Mouse (Mus musculus) spleen, adult 2 months (tissue): ENCODE results near the gene Arhgef19. TPM values are rescaled to one million over a fixed set of nuclear protein-coding genes. Genes with fewer than 3 reads are reported as not detected.

Source experiments
- DNase-seq, 2 experiments: peaks; one replicate each; pipeline versions ENCODE4 v3.0.0 to v3.0.0-alpha.2; 2012 to 2021; ENCODE audit warnings: low spot score in 2 of 2, low read depth in 1 of 2
- H3K27ac ChIP-seq: fragments of 200-500 bp; 2 replicates; pipeline ENCODE4 v1.5.1; 2012; ENCODE audit warnings: low read length, inconsistent platforms; ENCODE audit not compliant: insufficient read depth
- H3K27me3 ChIP-seq: fragments of 200-500 bp; 2 replicates; pipeline ENCODE4 v1.6.1; 2012; ENCODE audit warnings: mild to moderate bottlenecking, moderate library complexity, low read length, inconsistent platforms; ENCODE audit not compliant: control insufficient read depth, insufficient read depth
- H3K36me3 ChIP-seq: fragments of 200-500 bp; 2 replicates; pipeline ENCODE4 v1.6.1; 2012; ENCODE audit warnings: mild to moderate bottlenecking, low read length, inconsistent platforms; ENCODE audit not compliant: control insufficient read depth, insufficient read depth
- H3K4me1 ChIP-seq: fragments of 200-500 bp; 2 replicates; pipeline ENCODE4 v1.6.1; 2011; ENCODE audit warnings: inconsistent platforms; ENCODE audit not compliant: control insufficient read depth, insufficient read depth, insufficient read length
- H3K4me3 ChIP-seq: fragments of 200-500 bp; 2 replicates; pipeline ENCODE4 v1.5.1; 2011; ENCODE audit warnings: mild to moderate bottlenecking, inconsistent platforms; ENCODE audit not compliant: insufficient read depth, insufficient read length; ENCODE audit errors: extremely low read depth
- CTCF ChIP-seq: fragments of 200-500 bp; IDR thresholded peaks from 2 replicates; pipeline ENCODE4 v1.5.1; 2011; ENCODE audit warnings: mild to moderate bottlenecking, inconsistent platforms; ENCODE audit not compliant: insufficient read depth, insufficient read length, insufficient replicate concordance; ENCODE audit errors: extremely low read depth
- POLR2A ChIP-seq: fragments of 200-500 bp; IDR thresholded peaks from 2 replicates; pipeline ENCODE4 v1.6.1; 2011; ENCODE audit warnings: low read depth, low read length, inconsistent platforms
- WGBS: fragments of 180-500 bp; shearing (Covaris S2); methylation state at CpG from one replicate; pipeline ENCODE4 v1.1.7; 2018; 5-methylcytosine and 5-hydroxymethylcytosine counted together
- polyA plus RNA-seq: library from polyadenylated mRNA; depleted of rRNA; stranded (reverse); fragments of >200 nt; gene quantifications from 2 replicates; pipeline ENCODE4 v1.2.3, GENCODE M21; 2012

The Arhgef19 gene
- polyA plus RNA-seq, 1 experiment: 0.79 TPM

- Histone ChIP-seq H3K4me3 (no peak overlapping the region), H3K4me1 (no peaks in the 10 kb centered on the region), H3K36me3 (peaks cover 21% of the 10 kb centered on the region), H3K27ac (no peak overlapping the region), H3K27me3 (no peaks in the 10 kb centered on the region)
- 77% methylated on average over 4 of the region's 4 CpGs for WGBS
- no peak for DNase-seq
- TF ChIP-seq POLR2A: no peak
- no peak for TF ChIP-seq CTCF
These were observed 34.7 kb upstream of the Arhgef19 start for GRCm38 (mm10) chr4:141204580-141205061.

GRCm38 (mm10) chr4:141207081-141207480 lies 32.2 kb upstream of the Arhgef19 start:
- H3K4me3 ChIP-seq: no peak overlapping the region
- DNase-seq: no peak
- no peaks in the 10 kb centered on the region for H3K4me1 ChIP-seq
- WGBS: 95% methylated on average over 5 of the region's 5 CpGs
- no peak overlapping the region for H3K27ac ChIP-seq
- TF ChIP-seq POLR2A: no peak
- TF ChIP-seq CTCF: no peak
- no peaks in the 10 kb centered on the region for H3K27me3 ChIP-seq
- H3K36me3 ChIP-seq: peaks cover 8% of the 10 kb centered on the region

- H3K4me1 ChIP-seq: peaks cover 2% of the 10 kb centered on the region; the same call in 1 of the 2 replicates
- peaks cover 1% of the 10 kb centered on the region; the same call in 1 of the 2 replicates for H3K36me3 ChIP-seq
- WGBS: 53% methylated on average over 14 of the region's 14 CpGs
- no peak; the same call in 1 of the 2 replicates for TF ChIP-seq POLR2A
- no peak for TF ChIP-seq CTCF
- DNase-seq: peak in 1 of 2 experiments; percentile 42
- peak overlapping the region; percentile 97 for H3K27ac ChIP-seq
- H3K27me3 ChIP-seq: no peaks in the 10 kb centered on the region
- H3K4me3 ChIP-seq: peak overlapping the region; percentile 60
These were observed 28.6 kb upstream of the Arhgef19 start for GRCm38 (mm10) chr4:141210524-141211219.

GRCm38 (mm10) chr4:141211646-141212045 lies 27.7 kb upstream of the Arhgef19 start:
- no peak overlapping the region for H3K27ac ChIP-seq
- TF ChIP-seq POLR2A: no peak
- no peak for TF ChIP-seq CTCF
- H3K4me1 ChIP-seq: peaks cover 2% of the 10 kb centered on the region; the same call in 1 of the 2 replicates
- H3K27me3 ChIP-seq: no peaks in the 10 kb centered on the region
- no peak overlapping the region for H3K4me3 ChIP-seq
- DNase-seq: no peak
- WGBS: 94% methylated on average over 4 of the region's 4 CpGs
- peaks cover 1% of the 10 kb centered on the region; the same call in 1 of the 2 replicates for H3K36me3 ChIP-seq

- Histone ChIP-seq H3K27me3 (no peaks in the 10 kb centered on the region), H3K27ac (no peak overlapping the region), H3K36me3 (no peaks in the 10 kb centered on the region), H3K4me1 (peaks cover 2% of the 10 kb centered on the region; the same call in 1 of the 2 replicates), H3K4me3 (no peak overlapping the region)
- WGBS: 93% methylated on average over 9 of the region's 9 CpGs
- no peak for DNase-seq
- no peak for TF ChIP-seq CTCF
- TF ChIP-seq POLR2A: no peak
These were observed 26.4 kb upstream of the Arhgef19 start for GRCm38 (mm10) chr4:141212892-141213291.

- no peak for DNase-seq
- H3K4me3 ChIP-seq: no peak overlapping the region
These were observed 26.0 kb upstream of the Arhgef19 start for GRCm38 (mm10) chr4:141213342-141213741.

GRCm38 (mm10) chr4:141213770-141214336 lies 25.4 kb upstream of the Arhgef19 start, which contains the start of gene Rsg1:
Rsg1 (plus strand) TSS chr4:141213956.
- WGBS: under 1% methylated on average over 24 of the region's 24 CpGs
- no peaks in the 10 kb centered on the region for H3K27me3 ChIP-seq
- peak; percentile 81 to 94 for DNase-seq
- peak within 1 kb of the TSS; percentile 14; the same call in 1 of the 2 replicates for H3K27ac ChIP-seq
- peak within 1 kb of the TSS; percentile 61 for H3K4me3 ChIP-seq
- peaks cover 2% of the 10 kb centered on the region; the same call in 1 of the 2 replicates for H3K4me1 ChIP-seq
- TF ChIP-seq POLR2A (no peak), CTCF (no peak)
- no peaks in the 10 kb centered on the region for H3K36me3 ChIP-seq

More at GRCm38 (mm10) chr4:141213342-141213741, 26.0 kb upstream of the Arhgef19 start:
- TF ChIP-seq POLR2A (no peak), CTCF (no peak)
- Histone ChIP-seq H3K27ac (no peak overlapping the region), H3K4me1 (peaks cover 2% of the 10 kb centered on the region; the same call in 1 of the 2 replicates), H3K27me3 (no peaks in the 10 kb centered on the region), H3K36me3 (no peaks in the 10 kb centered on the region)
- WGBS: 56% methylated on average over 2 of the region's 2 CpGs
